Mouse (Mus musculus) MEL (cell line): ENCODE results near the gene Pde11a. TPM values are rescaled to one million over a fixed set of nuclear protein-coding genes. Genes with fewer than 3 reads are reported as not detected.

Experiments
- DNase-seq: peaks from one replicate; pipeline ENCODE4 v3.0.0; 2011; ENCODE audit warnings: low read depth, low spot score
- H3K27ac ChIP-seq: 2 replicates; pipeline ENCODE4 v1.5.1; 2012; ENCODE audit warnings: low read depth, mild to moderate bottlenecking, control low read depth, low read length, moderate library complexity; ENCODE audit not compliant: control insufficient read depth
- H3K27me3 ChIP-seq, 2 experiments: fragments of 150-350 bp in 1 of 2; sonication (generic) in 1 of 2; 2 replicates each; pipeline ENCODE4 v1.6.1; 2012; ENCODE audit warnings: low read length in 2 of 2, mild to moderate bottlenecking in 2 of 2, improper control_type of control experiment in 1 of 2, moderate library complexity in 1 of 2; ENCODE audit not compliant: insufficient read depth in 2 of 2, control insufficient read depth in 1 of 2
- H3K36me3 ChIP-seq, 2 experiments: 2 replicates each; pipeline ENCODE4 v1.6.1; 2012 to 2014; ENCODE audit warnings: low read length in 2 of 2, improper control_type of control experiment in 1 of 2, inconsistent platforms in 1 of 2, mild to moderate bottlenecking in 1 of 2; ENCODE audit not compliant: insufficient read depth in 2 of 2, control insufficient read depth in 1 of 2
- H3K4me1 ChIP-seq, 2 experiments: fragments of 150-350 bp in 1 of 2; sonication (generic) in 1 of 2; 2 replicates each; pipeline ENCODE4 v1.6.1; 2012; ENCODE audit warnings: low read length in 2 of 2, improper control_type of control experiment in 1 of 2, mild to moderate bottlenecking in 1 of 2; ENCODE audit not compliant: insufficient read depth in 2 of 2, control insufficient read depth in 1 of 2
- H3K4me3 ChIP-seq, 2 experiments: fragments of 150-350 bp in 1 of 2; sonication (generic) in 1 of 2; 2 replicates each; pipeline ENCODE4 v1.5.1; 2012; ENCODE audit warnings: low read depth in 2 of 2, low read length in 2 of 2, mild to moderate bottlenecking in 2 of 2, moderate library complexity in 2 of 2, control low read depth in 1 of 2, improper control_type of control experiment in 1 of 2; ENCODE audit not compliant: control insufficient read depth in 1 of 2, insufficient read depth in 1 of 2
- H3K79me2 ChIP-seq: 2 replicates; pipeline ENCODE4 v1.6.1; 2012; ENCODE audit warnings: mild to moderate bottlenecking, low read length, moderate library complexity; ENCODE audit not compliant: control insufficient read depth, poor library complexity, insufficient read depth
- H3K9ac ChIP-seq: 2 replicates; pipeline ENCODE4 v1.6.1; 2012; ENCODE audit warnings: low read depth, mild to moderate bottlenecking, control low read depth, low read length, moderate library complexity; ENCODE audit not compliant: control insufficient read depth, poor library complexity, severe bottlenecking
- H3K9me3 ChIP-seq: fragments of 150-350 bp; sonication (generic); replicated peaks from 2 replicates; pipeline ENCODE4 v1.6.1; 2012; ENCODE audit warnings: mild to moderate bottlenecking, low read length, improper control_type of control experiment, moderate library complexity; ENCODE audit not compliant: insufficient read depth
- BHLHE40 ChIP-seq: IDR thresholded peaks from 2 replicates; pipeline ENCODE4 v1.6.1; 2012; ENCODE audit warnings: low read depth, mild to moderate bottlenecking, inconsistent platforms, low read length, improper control_type of control experiment, borderline replicate concordance
- CHD1 ChIP-seq: IDR thresholded peaks from 2 replicates; pipeline ENCODE4 v1.6.1; 2012; ENCODE audit warnings: low read depth, mild to moderate bottlenecking, inconsistent platforms, low read length, improper control_type of control experiment
- CHD2 ChIP-seq: IDR thresholded peaks from 2 replicates; pipeline ENCODE4 v1.6.1; 2011; ENCODE audit warnings: low read length, improper control_type of control experiment
- CTCF ChIP-seq, 3 experiments: IDR thresholded peaks in 2 of 3; conservative IDR thresholded peaks in 1 of 3; 2 replicates each; pipeline ENCODE4 v1.5.1; 2011 to 2012; ENCODE audit warnings: low read length in 3 of 3, low read depth in 2 of 3, mild to moderate bottlenecking in 2 of 3, improper control_type of control experiment in 1 of 3, inconsistent platforms in 1 of 3, mixed read lengths in 1 of 3, moderate library complexity in 1 of 3; ENCODE audit not compliant: control insufficient read depth in 1 of 3, insufficient read depth in 1 of 3, poor library complexity in 1 of 3, severe bottlenecking in 1 of 3
- E2F4 ChIP-seq: IDR thresholded peaks from 2 replicates; pipeline ENCODE4 v1.6.1; 2011; ENCODE audit warnings: low read depth, low read length, improper control_type of control experiment, borderline replicate concordance
- EP300 ChIP-seq, 2 experiments: IDR thresholded peaks; 2 replicates each; pipeline ENCODE4 v1.6.1; 2011; ENCODE audit warnings: improper control_type of control experiment in 2 of 2, low read length in 2 of 2, low read depth in 1 of 2, mild to moderate bottlenecking in 1 of 2
- JUND ChIP-seq: IDR thresholded peaks from 2 replicates; pipeline ENCODE4 v1.6.1; 2011; ENCODE audit warnings: low read depth, mild to moderate bottlenecking, improper control_type of control experiment, low read length
- MAFK ChIP-seq: IDR thresholded peaks from 2 replicates; pipeline ENCODE4 v1.6.1; 2011; ENCODE audit warnings: low read depth, mild to moderate bottlenecking, low read length, improper control_type of control experiment, borderline replicate concordance
- MAX ChIP-seq: IDR thresholded peaks from 2 replicates; pipeline ENCODE4 v1.6.1; 2011; ENCODE audit warnings: low read length, improper control_type of control experiment
- MAZ ChIP-seq: IDR thresholded peaks from 2 replicates; pipeline ENCODE4 v1.6.1; 2012; ENCODE audit warnings: low read depth, mild to moderate bottlenecking, inconsistent platforms, low read length, improper control_type of control experiment
- MEF2A ChIP-seq: IDR thresholded peaks from 2 replicates; pipeline ENCODE4 v1.6.1; 2014; ENCODE audit warnings: low read depth, mild to moderate bottlenecking, inconsistent platforms, low read length, improper control_type of control experiment; ENCODE audit not compliant: poor library complexity, insufficient replicate concordance, severe bottlenecking; ENCODE audit errors: extremely low read depth
- MXI1 ChIP-seq: IDR thresholded peaks from 2 replicates; pipeline ENCODE4 v1.6.1; 2011; ENCODE audit warnings: mild to moderate bottlenecking, low read depth, low read length, improper control_type of control experiment
- MYC ChIP-seq: IDR thresholded peaks from 2 replicates; pipeline ENCODE4 v1.6.1; 2011; ENCODE audit warnings: low read depth, mild to moderate bottlenecking, low read length, improper control_type of control experiment, moderate library complexity
- NELFE ChIP-seq: IDR thresholded peaks from 2 replicates; pipeline ENCODE4 v1.6.1; 2011; ENCODE audit warnings: low read depth, low read length, improper control_type of control experiment
- RAD21 ChIP-seq: IDR thresholded peaks from 2 replicates; pipeline ENCODE4 v1.6.1; 2011; ENCODE audit warnings: mild to moderate bottlenecking, low read depth, low read length, improper control_type of control experiment
- RCOR1 ChIP-seq: IDR thresholded peaks from 2 replicates; pipeline ENCODE4 v1.6.1; 2012; ENCODE audit warnings: low read depth, mild to moderate bottlenecking, inconsistent platforms, low read length, improper control_type of control experiment
- SMC3 ChIP-seq: IDR thresholded peaks from 2 replicates; pipeline ENCODE4 v1.6.1; 2011; ENCODE audit warnings: low read depth, low read length, improper control_type of control experiment
- TAL1 ChIP-seq: IDR thresholded peaks from 2 replicates; pipeline ENCODE4 v1.6.1; 2012; ENCODE audit warnings: mild to moderate bottlenecking, inconsistent platforms, low read length, moderate library complexity, mixed read lengths
- TBP ChIP-seq: IDR thresholded peaks from 2 replicates; pipeline ENCODE4 v1.8.0; 2011; ENCODE audit warnings: low read depth, low read length, improper control_type of control experiment
- USF2 ChIP-seq, 2 experiments: IDR thresholded peaks; 2 replicates each; pipeline ENCODE4 v1.6.1; 2011 to 2012; ENCODE audit warnings: improper control_type of control experiment in 2 of 2, low read length in 2 of 2, borderline replicate concordance in 1 of 2, inconsistent platforms in 1 of 2, low read depth in 1 of 2, mild to moderate bottlenecking in 1 of 2; ENCODE audit not compliant: insufficient read depth in 1 of 2
- ZKSCAN1 ChIP-seq: IDR thresholded peaks from 2 replicates; pipeline ENCODE4 v1.6.1; 2012; ENCODE audit warnings: low read depth, mild to moderate bottlenecking, inconsistent platforms, low read length, improper control_type of control experiment, moderate library complexity
- ZMIZ1 ChIP-seq: IDR thresholded peaks from 2 replicates; pipeline ENCODE4 v1.6.1; 2012; ENCODE audit warnings: low read depth, mild to moderate bottlenecking, inconsistent platforms, low read length, improper control_type of control experiment, moderate library complexity
- ZNF384 ChIP-seq: IDR thresholded peaks from 2 replicates; pipeline ENCODE4 v1.6.1; 2012; ENCODE audit warnings: low read depth, mild to moderate bottlenecking, inconsistent platforms, low read length, improper control_type of control experiment
- polyA plus RNA-seq, 2 experiments: library from polyadenylated mRNA; stranded (reverse) in 1 of 2; unstranded in 1 of 2; fragments of >175 nt in 1 of 2; fragments of >200 nt in 1 of 2; gene quantifications; 2 replicates each; pipeline versions ENCODE4 v1.2.1 to v1.2.4; 2012; ENCODE audit warnings: low replicate concordance in 2 of 2, low read depth in 1 of 2; ENCODE audit not compliant: insufficient read length in 2 of 2, insufficient read depth in 1 of 2, missing spikeins in 1 of 2
- total RNA-seq: library from RNA; depleted of rRNA; stranded (reverse); fragments of 300-350 nt; gene quantifications from 2 replicates; pipeline ENCODE4 v1.2.3, GENCODE M21; 2012

Pde11a gene
- total and polyA plus RNA-seq, 3 experiments: not detected

DNA sequence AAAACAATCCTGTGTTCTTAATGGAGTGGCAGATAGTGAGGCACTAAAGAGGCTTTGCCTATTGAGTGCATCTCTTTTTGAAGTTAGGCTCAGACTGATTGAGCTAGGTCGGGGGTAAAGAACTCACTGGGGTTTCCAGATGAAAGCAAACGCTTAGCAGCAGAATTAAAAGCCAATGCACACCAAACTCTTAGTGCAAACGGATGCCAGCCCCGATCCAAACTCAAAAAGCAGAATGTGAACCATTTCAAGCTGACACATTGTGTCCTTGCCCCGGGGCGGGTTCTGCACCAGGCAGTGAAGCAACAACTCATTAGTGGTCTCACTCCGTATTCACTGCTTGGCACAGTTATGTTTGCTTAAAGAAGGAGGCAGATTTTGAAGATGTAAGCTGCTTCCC, 321.7 kb downstream of the Pde11a start:
- no peak for DNase-seq
- Histone ChIP-seq H3K36me3 (no peaks in the 10 kb centered on the region), H3K27ac (no peak overlapping the region), H3K9me3 (no peaks in the 10 kb centered on the region), H3K4me3 (no peak overlapping the region), H3K4me1 (no peaks in the 10 kb centered on the region), H3K79me2 (no peaks in the 10 kb centered on the region), H3K9ac (no peak overlapping the region), H3K27me3 (peaks cover 0 to 4% of the 10 kb centered on the region in 2 experiments; a peak in 1 of 4 replicates)
- TF ChIP-seq MYC: no peak
- TF ChIP-seq TAL1: no peak
- TF ChIP-seq MAZ: no peak
- TF ChIP-seq TBP: no peak
- TF ChIP-seq ZKSCAN1: no peak
- TF ChIP-seq JUND: no peak
- TF ChIP-seq ZMIZ1: no peak
- TF ChIP-seq EP300 (IDR thresholded peaks at IDR 0.05; ENCODE audit: low read depth in 1 of 2, low read length in 2 of 2): no peak
- TF ChIP-seq CTCF (IDR thresholded peaks at IDR 0.05 in 2 of 3, conservative IDR thresholded peaks at IDR 0.05 in 1 of 3; ENCODE audit: control insufficient read depth in 1 of 3, insufficient read depth in 1 of 3, low read depth in 2 of 3, low read length in 3 of 3, poor library complexity in 1 of 3, severe bottlenecking in 1 of 3): no peak
- no peak for TF ChIP-seq CHD2
- no peak for TF ChIP-seq RAD21
- no peak for TF ChIP-seq USF2 (IDR thresholded peaks at IDR 0.05; ENCODE audit: borderline replicate concordance in 1 of 2, insufficient read depth in 1 of 2, low read depth in 1 of 2, low read length in 2 of 2)
- TF ChIP-seq ZNF384: no peak
- no peak for TF ChIP-seq MAX
- no peak for TF ChIP-seq NELFE
- no peak for TF ChIP-seq E2F4
- no peak for TF ChIP-seq RCOR1
- no peak for TF ChIP-seq MXI1
- TF ChIP-seq CHD1: no peak
- no peak for TF ChIP-seq SMC3

DNA sequence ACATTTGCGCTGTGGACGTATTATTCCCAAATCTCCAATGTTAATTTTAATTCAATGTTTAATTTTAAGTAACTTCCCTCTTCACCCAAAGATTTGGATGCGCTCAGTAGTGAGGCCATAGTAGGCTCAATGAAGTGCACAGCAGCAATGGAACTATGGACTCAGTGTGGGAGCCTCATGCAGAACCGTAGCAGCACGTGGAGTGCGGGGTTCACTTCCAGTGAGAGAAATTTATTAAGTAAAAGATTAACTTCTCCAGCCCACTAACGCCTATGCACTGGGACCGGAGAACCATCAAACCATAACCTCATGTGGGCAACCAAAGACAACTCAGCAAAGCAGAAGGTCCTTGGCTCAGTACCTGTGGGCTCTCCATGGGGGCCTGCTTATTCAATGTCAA, 322.4 kb downstream of the Pde11a start:
- no peak for DNase-seq
- TF ChIP-seq MAFK (no peak), MEF2A (no peak), CHD2 (no peak), ZKSCAN1 (no peak), TBP (no peak), BHLHE40 (no peak)
- TF ChIP-seq, all 39 proteins: peak for 0

More for the DNA sequence above, 322.4 kb downstream of the Pde11a start:
- Histone ChIP-seq H3K36me3 (no peaks in the 10 kb centered on the region), H3K27me3 (0 out of 4 replicates have a peak, but pooled peaks cover 0 to 1% of the 10 kb centered on the region in 2 experiments), H3K4me1 (no peaks in the 10 kb centered on the region), H3K79me2 (no peaks in the 10 kb centered on the region), H3K9ac (no peak overlapping the region), H3K9me3 (no peaks in the 10 kb centered on the region), H3K27ac (no peak overlapping the region), H3K4me3 (no peak overlapping the region)
